In genomic region chr16:58589444-58589843, GRCm38 (mm10) we compare ENCODE assay signal across 39 mouse cellular contexts. TPM values are rescaled to one million over a fixed set of nuclear protein-coding genes. Genes with fewer than 3 reads are reported as not detected.
"Had no signal": no experiment of that assay in that cellular context is flagged by ENCODE, and none has a peak within 500 bp of the region (broad histone marks: within the 10 kb centered on the region; RNA-seq: fewer than 3 reads in every experiment).

No protein-coding gene starts in this region.

- H3K4me2 ChIP-seq: embryonic facial prominence, embryonic 12.5 days; embryonic facial prominence, embryonic 13.5 days; embryonic facial prominence, embryonic 15.5 days; forebrain, embryonic 12.5 days; forebrain, embryonic 13.5 days; forebrain, embryonic 15.5 days had no signal

- H3K27ac ChIP-seq: embryonic facial prominence, embryonic 10.5 days; embryonic facial prominence, embryonic 12.5 days; embryonic facial prominence, embryonic 13.5 days; embryonic facial prominence, embryonic 15.5 days; forebrain, embryonic 10.5 days; forebrain, embryonic 12.5 days; forebrain, embryonic 13.5 days; forebrain, embryonic 15.5 days; gastrocnemius, adult 2 months; heart, adult 2 months had no signal

- H3K4me3 ChIP-seq: embryonic facial prominence, embryonic 10.5 days; embryonic facial prominence, embryonic 12.5 days; embryonic facial prominence, embryonic 13.5 days; embryonic facial prominence, embryonic 15.5 days; erythroblast, embryonic 14.5 days; forebrain, embryonic 10.5 days; forebrain, embryonic 12.5 days; forebrain, embryonic 13.5 days; forebrain, embryonic 15.5 days; gastrocnemius, adult 2 months; heart, adult 2 months had no signal

- H3K27me3 ChIP-seq: embryonic facial prominence, embryonic 12.5 days; embryonic facial prominence, embryonic 13.5 days; embryonic facial prominence, embryonic 15.5 days; forebrain, embryonic 12.5 days; forebrain, embryonic 13.5 days; forebrain, embryonic 15.5 days had no signal

- H3K9me3 ChIP-seq: embryonic facial prominence, embryonic 12.5 days; embryonic facial prominence, embryonic 13.5 days; embryonic facial prominence, embryonic 15.5 days; forebrain, embryonic 10.5 days; forebrain, embryonic 12.5 days; forebrain, embryonic 13.5 days; forebrain, embryonic 15.5 days had no signal

- H3K36me3 ChIP-seq: embryonic facial prominence, embryonic 10.5 days; embryonic facial prominence, embryonic 12.5 days; embryonic facial prominence, embryonic 13.5 days; embryonic facial prominence, embryonic 15.5 days; forebrain, embryonic 10.5 days; forebrain, embryonic 12.5 days; forebrain, embryonic 15.5 days had no signal

- H3K4me1 ChIP-seq: embryonic facial prominence, embryonic 10.5 days; embryonic facial prominence, embryonic 12.5 days; embryonic facial prominence, embryonic 13.5 days; embryonic facial prominence, embryonic 15.5 days; forebrain, embryonic 10.5 days; forebrain, embryonic 12.5 days; forebrain, embryonic 13.5 days; forebrain, embryonic 15.5 days had no signal

- DNase-seq: cerebellum, adult 9-10 months; cerebellum, adult 9-11 months; cerebellum, postnatal 10 days; cerebellum, postnatal 14 days; cerebellum, postnatal 25 days; cerebellum, postnatal 36 days; embryo, embryonic 11 days; forebrain, postnatal 0 days; gastrocnemius, adult 2 months; gastrocnemius, postnatal 10 days; gastrocnemius, postnatal 14 days; gastrocnemius, postnatal 25 days; gastrocnemius, postnatal 36 days; heart, adult 11 months; heart, adult 18-20 months; heart, adult 2 months had no signal

- H3K9ac ChIP-seq: embryonic facial prominence, embryonic 12.5 days; embryonic facial prominence, embryonic 13.5 days; embryonic facial prominence, embryonic 15.5 days; forebrain, embryonic 12.5 days; forebrain, embryonic 13.5 days; forebrain, embryonic 15.5 days; forebrain, postnatal 0 days had no signal

RNA-seq across cellular contexts. Expression of gene Gm813, which starts 27.3 kb away (rescaled TPM):
- total RNA-seq: common myeloid progenitor, adult 5-6 weeks; forebrain, postnatal 0 days; gastrocnemius, adult 18-20 months; gastrocnemius, adult 2 months; gastrocnemius, adult 8-10 months; gastrocnemius, postnatal 10 days; gastrocnemius, postnatal 14 days; gastrocnemius, postnatal 25 days; gastrocnemius, postnatal 36 days; gastrocnemius, postnatal 4 days; granulocyte monocyte progenitor cell, adult 5-6 weeks; heart, adult 18-20 months; heart, adult 2 months; heart, adult 8-10 months had no signal
- polyA plus RNA-seq: embryonic facial prominence, embryonic 10.5 days; embryonic facial prominence, embryonic 11.5 days; embryonic facial prominence, embryonic 12.5 days; embryonic facial prominence, embryonic 13.5 days; embryonic facial prominence, embryonic 14.5 days; embryonic facial prominence, embryonic 15.5 days; erythroblast, embryonic 14.5 days; forebrain, embryonic 10.5 days; forebrain, embryonic 11.5 days; forebrain, embryonic 12.5 days; forebrain, embryonic 13.5 days; forebrain, embryonic 14.5 days; forebrain, embryonic 15.5 days; forebrain, embryonic 16.5 days; forebrain, postnatal 0 days; frontal cortex, adult 2 months; gonadal fat pad, adult 2 months; heart, adult 2 months had no signal

RNA-seq across cellular contexts. Expression of gene E330017A01Rik, which starts 49.1 kb away (rescaled TPM):
- total RNA-seq: common myeloid progenitor, adult 5-6 weeks; forebrain, postnatal 0 days; gastrocnemius, adult 18-20 months; gastrocnemius, adult 2 months; gastrocnemius, adult 8-10 months; gastrocnemius, postnatal 10 days; gastrocnemius, postnatal 14 days; gastrocnemius, postnatal 25 days; gastrocnemius, postnatal 36 days; gastrocnemius, postnatal 4 days; granulocyte monocyte progenitor cell, adult 5-6 weeks; heart, adult 18-20 months; heart, adult 2 months; heart, adult 8-10 months had no signal
- polyA plus RNA-seq: cortical plate, adult 2 months; embryonic facial prominence, embryonic 10.5 days; embryonic facial prominence, embryonic 11.5 days; embryonic facial prominence, embryonic 12.5 days; embryonic facial prominence, embryonic 13.5 days; embryonic facial prominence, embryonic 14.5 days; embryonic facial prominence, embryonic 15.5 days; erythroblast, embryonic 14.5 days; forebrain, embryonic 10.5 days; forebrain, embryonic 11.5 days; forebrain, embryonic 12.5 days; forebrain, embryonic 13.5 days; forebrain, embryonic 14.5 days; forebrain, embryonic 15.5 days; forebrain, embryonic 16.5 days; forebrain, postnatal 0 days; frontal cortex, adult 2 months; gonadal fat pad, adult 2 months; heart, adult 2 months had no signal
